ENCODE assay signal across 32 mouse cellular contexts in the genomic region with DNA sequence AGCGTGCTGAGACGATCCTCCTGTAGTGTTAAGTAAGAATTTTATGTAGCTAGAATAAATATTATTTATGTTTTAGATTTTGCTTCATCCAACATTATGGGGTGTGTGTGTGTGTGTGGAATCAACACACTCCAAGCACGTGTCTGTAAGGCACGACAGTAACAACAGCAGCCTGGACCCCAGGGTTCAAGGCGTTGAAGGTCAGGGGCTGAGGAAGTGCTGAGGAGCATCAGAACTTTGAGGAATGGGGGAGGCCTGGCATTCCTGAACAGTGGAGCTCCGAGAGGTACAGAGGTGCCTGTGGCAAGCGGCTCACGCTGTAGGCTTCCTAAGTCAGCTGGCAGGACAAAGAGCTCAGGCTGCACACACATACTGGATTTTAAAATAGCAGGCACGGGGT.
DNase-seq lines count a peak whose midpoint lies in the region; ATAC-seq and TF ChIP-seq lines count a peak whose summit lies in the region.
"Had no signal": no experiment of that assay in that cellular context is flagged by ENCODE, and none has a peak within 500 bp of the region (broad histone marks: within the 10 kb centered on the region; RNA-seq: fewer than 3 reads in every experiment).

No protein-coding gene starts in this region.

- no peaks in the 10 kb centered on the region for H3K36me3 ChIP-seq in heart, embryonic 14.5 days (ENCODE audit: control insufficient read depth, insufficient read depth, low read length)
- no peaks in the 10 kb centered on the region for H3K36me3 ChIP-seq in midbrain, embryonic 11.5 days (ENCODE audit: control insufficient read depth, insufficient read depth, low read length)
- no peaks in the 10 kb centered on the region for H3K36me3 ChIP-seq in midbrain, postnatal 0 days (ENCODE audit: insufficient read depth, low read length)
- H3K36me3 ChIP-seq in midbrain, embryonic 13.5 days = no peaks in the 10 kb centered on the region
- H3K36me3 ChIP-seq: embryonic facial prominence, embryonic 12.5 days; heart, embryonic 13.5 days; kidney, embryonic 15.5 days; limb, embryonic 13.5 days; liver, embryonic 13.5 days had no signal

- H3K4me1 ChIP-seq in heart, embryonic 14.5 days (ENCODE audit: control insufficient read depth in 2 of 2, insufficient read depth in 2 of 2, low read length in 2 of 2) = peaks cover 4 to 8% of the 10 kb centered on the region in 2 experiments; a peak in 3 of 4 replicates
- 0 out of 2 replicates have a peak, but pooled peaks cover 8% of the 10 kb centered on the region for H3K4me1 ChIP-seq in midbrain, embryonic 11.5 days (ENCODE audit: control insufficient read depth, insufficient read depth, low read length)
- no peaks in the 10 kb centered on the region for H3K4me1 ChIP-seq in midbrain, postnatal 0 days (ENCODE audit: insufficient read depth, low read length)
- H3K4me1 ChIP-seq in midbrain, embryonic 13.5 days (replicated peaks) = peaks cover 24% of the 10 kb centered on the region
- H3K4me1 ChIP-seq: embryonic facial prominence, embryonic 12.5 days; kidney, embryonic 15.5 days; liver, embryonic 13.5 days; megakaryocyte, embryonic 14.5 days had no signal

- DNase-seq in heart, adult 18-20 months = no peak
- DNase-seq in midbrain, embryonic 11.5 days (ENCODE audit: low spot score, missing footprints) = peak; percentile 80
- no peak for DNase-seq in midbrain, postnatal 0 days (ENCODE audit: low spot score)
- peak; percentile 68 for DNase-seq in ES-CJ7 (ENCODE audit: low read depth, low spot score)
- no peak for DNase-seq in liver
- DNase-seq in left cerebral cortex, adult 11 months (ENCODE audit: low spot score) = no peak
- DNase-seq: adrenal gland, postnatal 10 days; B cell, adult 2 months; cerebellum, adult 9-10 months; embryo, embryonic 11 days; gastrocnemius, adult 2 months; gastrocnemius, postnatal 36 days; heart, postnatal 36 days; kidney, adult 18-20 months; kidney, postnatal 25 days; liver, embryonic 13.5 days; lung, adult 18-20 months; lung, postnatal 4 days; right cerebral cortex, adult 18-20 months; spleen, adult 18-20 months; thymus, postnatal 14 days had no signal

- H3K9me3 ChIP-seq in heart, embryonic 14.5 days (ENCODE audit: control insufficient read depth, low read length) = no peaks in the 10 kb centered on the region
- no peaks in the 10 kb centered on the region for H3K9me3 ChIP-seq in midbrain, embryonic 11.5 days (ENCODE audit: control insufficient read depth, low read length)
- H3K9me3 ChIP-seq in midbrain, postnatal 0 days (ENCODE audit: low read length) = no peaks in the 10 kb centered on the region
- H3K9me3 ChIP-seq in midbrain, embryonic 13.5 days = no peaks in the 10 kb centered on the region
- H3K9me3 ChIP-seq: embryonic facial prominence, embryonic 12.5 days; heart, embryonic 13.5 days; kidney, embryonic 15.5 days; limb, embryonic 13.5 days; liver, embryonic 13.5 days; megakaryocyte, embryonic 14.5 days had no signal

- peak overlapping the region; percentile 39 for H3K4me2 ChIP-seq in heart, embryonic 14.5 days (ENCODE audit: low read length)
- H3K4me2 ChIP-seq in midbrain, embryonic 11.5 days = no peak overlapping the region
- no peak overlapping the region for H3K4me2 ChIP-seq in midbrain, postnatal 0 days (ENCODE audit: low read depth, low read length, poor library complexity, severe bottlenecking)
- no peak overlapping the region for H3K4me2 ChIP-seq in midbrain, embryonic 13.5 days (replicated peaks)
- H3K4me2 ChIP-seq: embryonic facial prominence, embryonic 12.5 days; heart, embryonic 13.5 days; hindbrain, embryonic 14.5 days; kidney, embryonic 15.5 days; limb, embryonic 13.5 days; liver, embryonic 13.5 days had no signal

- no peak for TF ChIP-seq CTCF in midbrain, postnatal 0 days (IDR thresholded peaks at IDR 0.05)

- H3K27ac ChIP-seq in heart, embryonic 14.5 days (replicated peaks in 1 of 2; ENCODE audit: control insufficient read depth in 1 of 2, insufficient read depth in 1 of 2, low read depth in 2 of 2, low read length in 2 of 2) = peak overlapping the region in 1 of 2 experiments; percentile 62; a peak in 1 of 4 replicates
- no peak overlapping the region for H3K27ac ChIP-seq in midbrain, embryonic 11.5 days (ENCODE audit: low read depth, low read length)
- H3K27ac ChIP-seq in midbrain, postnatal 0 days (ENCODE audit: low read depth, low read length) = no peak overlapping the region
- no peak overlapping the region for H3K27ac ChIP-seq in midbrain, embryonic 13.5 days
- H3K27ac ChIP-seq: embryonic facial prominence, embryonic 12.5 days; gastrocnemius, adult 2 months; heart, embryonic 13.5 days; hindbrain, embryonic 14.5 days; kidney, embryonic 15.5 days; left cerebral cortex, adult 2 months; limb, embryonic 13.5 days; liver, embryonic 13.5 days had no signal

- no peak overlapping the region for H3K9ac ChIP-seq in heart, embryonic 14.5 days (ENCODE audit: low read length)
- no peak overlapping the region for H3K9ac ChIP-seq in midbrain, embryonic 11.5 days (ENCODE audit: low read length)
- H3K9ac ChIP-seq in midbrain, postnatal 0 days (replicated peaks; ENCODE audit: low read length, poor library complexity, severe bottlenecking) = no peak overlapping the region
- no peak overlapping the region for H3K9ac ChIP-seq in midbrain, embryonic 13.5 days (replicated peaks)
- H3K9ac ChIP-seq: embryonic facial prominence, embryonic 12.5 days; heart, embryonic 13.5 days; hindbrain, embryonic 14.5 days; kidney, embryonic 15.5 days; limb, embryonic 13.5 days; liver, embryonic 13.5 days had no signal

- no peak overlapping the region for H3K4me3 ChIP-seq in heart, embryonic 14.5 days (ENCODE audit: control insufficient read depth in 1 of 2, insufficient read depth in 1 of 2, low read depth in 1 of 2, low read length in 2 of 2)
- no peak overlapping the region for H3K4me3 ChIP-seq in midbrain, embryonic 11.5 days (ENCODE audit: low read depth, low read length)
- no peak overlapping the region for H3K4me3 ChIP-seq in midbrain, postnatal 0 days (ENCODE audit: low read depth, low read length)
- no peak overlapping the region for H3K4me3 ChIP-seq in midbrain, embryonic 13.5 days (replicated peaks)
- H3K4me3 ChIP-seq: embryonic facial prominence, embryonic 12.5 days; gastrocnemius, adult 2 months; heart, embryonic 13.5 days; kidney, embryonic 15.5 days; left cerebral cortex, adult 2 months; limb, embryonic 13.5 days; liver, embryonic 13.5 days; megakaryocyte, embryonic 14.5 days had no signal

- no peaks in the 10 kb centered on the region for H3K27me3 ChIP-seq in heart, embryonic 14.5 days (ENCODE audit: control insufficient read depth, insufficient read depth, low read length)
- H3K27me3 ChIP-seq in midbrain, embryonic 11.5 days (ENCODE audit: control insufficient read depth, insufficient read depth, low read length) = no peaks in the 10 kb centered on the region
- no peaks in the 10 kb centered on the region for H3K27me3 ChIP-seq in midbrain, postnatal 0 days (ENCODE audit: insufficient read depth, low read length)
- no peaks in the 10 kb centered on the region for H3K27me3 ChIP-seq in midbrain, embryonic 13.5 days
- H3K27me3 ChIP-seq: embryonic facial prominence, embryonic 12.5 days; heart, embryonic 13.5 days; kidney, embryonic 15.5 days; limb, embryonic 13.5 days; liver, embryonic 13.5 days; megakaryocyte, embryonic 14.5 days had no signal

- ATAC-seq in heart, embryonic 14.5 days (ENCODE audit: insufficient number of reproducible peaks, insufficient read depth, low FRiP score, low read depth) = no peak
- ATAC-seq in midbrain, embryonic 11.5 days (ENCODE audit: low FRiP score) = no peak
- no peak for ATAC-seq in midbrain, postnatal 0 days (ENCODE audit: low FRiP score)
- peak; percentile 73 for ATAC-seq in midbrain, embryonic 13.5 days
- ATAC-seq: forebrain, embryonic 16.5 days; lung, postnatal 0 days had no signal

- WGBS in heart, embryonic 14.5 days = 39% methylated on average over 9 of the region's 9 CpGs
- 64% methylated on average over 9 of the region's 9 CpGs for WGBS in midbrain, embryonic 11.5 days
- 63% methylated on average over 9 of the region's 9 CpGs for WGBS in midbrain, postnatal 0 days
- 63% methylated on average over 9 of the region's 9 CpGs for WGBS in midbrain, embryonic 13.5 days

Comparison
In these comparisons a context has a peak if more than half of its experiments do, and no peak if none do; other contexts are left out.
1. DNase-seq: peak in midbrain, embryonic 11.5 days (single experiment) and ES-CJ7 (single experiment); none in heart, adult 18-20 months (0 of 2), midbrain, postnatal 0 days (single experiment), liver (single experiment) and left cerebral cortex, adult 11 months (single experiment).